Mouse (Mus musculus) adrenal gland, adult 2 months (tissue): ENCODE results near the gene Tmem147. TPM values are rescaled to one million over a fixed set of nuclear protein-coding genes. Genes with fewer than 3 reads are reported as not detected.
"Not testable (repeated sequence)": the region's sequence is repeated elsewhere in the genome, so short reads cannot be mapped to it uniquely, and the experiment has no call there.

Experiments
- DNase-seq: peaks from one replicate; pipeline ENCODE4 v3.0.0; 2021
- long read RNA-seq: library from polyadenylated mRNA; stranded (forward); transcript quantifications from one replicate; pipeline ENCODE4 v2.0.0, GENCODE M21; 2021
- polyA plus RNA-seq: library from polyadenylated mRNA; depleted of rRNA; stranded (reverse); fragments of >200 nt; gene quantifications from 2 replicates; pipeline ENCODE4 v1.2.3, GENCODE M21; 2012; rRNA removed
- total RNA-seq, 2 experiments: library from RNA; stranded (reverse); gene quantifications; 2 replicates each; pipeline ENCODE4 v1.2.3; 2021

The Tmem147 gene
- total RNA-seq = 100 to 1,000 TPM; 193 to 234 TPM
- 333 and 341 TPM in 2 replicates for polyA plus RNA-seq
- long read RNA-seq, transcript Tmem147-201 (7 exons, 870 nt) = major isoform, 110 of 130 reads
- long read RNA-seq, partial matches to known transcripts = 8 of 130 reads
- long read RNA-seq, other reads (novel, unspliced or antisense) = 8 of 130 reads

DNA sequence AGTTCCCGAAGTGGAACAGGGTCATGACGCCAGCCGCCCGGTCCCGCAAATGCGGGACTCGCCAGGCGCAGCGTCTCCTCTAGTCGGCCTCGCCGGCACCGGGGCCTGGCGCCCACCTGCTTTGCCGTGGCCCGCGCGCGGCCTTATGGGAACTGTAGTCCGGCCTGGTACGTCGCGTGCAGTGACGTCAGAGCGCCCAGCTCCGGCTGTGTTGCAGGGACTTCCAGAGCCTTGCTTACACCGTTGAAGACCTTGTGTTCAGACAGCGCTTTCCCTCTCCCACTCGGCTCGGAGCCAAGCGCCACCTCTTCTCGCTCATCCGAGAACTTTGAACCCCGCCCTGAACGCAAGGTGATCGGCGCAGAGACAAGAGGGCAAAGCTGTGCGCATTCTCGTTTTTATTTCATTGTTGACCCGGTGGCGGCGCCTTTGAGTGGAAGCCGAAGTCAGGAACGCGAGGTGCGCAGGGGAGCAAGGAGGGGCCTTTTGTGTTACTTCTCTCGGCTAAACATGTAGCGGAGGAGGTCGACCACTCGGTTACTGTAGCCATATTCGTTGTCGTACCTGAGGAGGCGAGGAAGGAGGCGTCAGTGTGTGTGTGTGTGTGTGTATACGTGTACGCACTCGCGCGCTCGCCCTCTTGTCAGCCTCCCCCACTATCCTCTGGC, at the start of gene Tmem147:
TSS of gene Tmem147 (minus strand) at position 145 of the 668 bp plus-strand sequence.
- DNase-seq = peak; percentile 98

DNA sequence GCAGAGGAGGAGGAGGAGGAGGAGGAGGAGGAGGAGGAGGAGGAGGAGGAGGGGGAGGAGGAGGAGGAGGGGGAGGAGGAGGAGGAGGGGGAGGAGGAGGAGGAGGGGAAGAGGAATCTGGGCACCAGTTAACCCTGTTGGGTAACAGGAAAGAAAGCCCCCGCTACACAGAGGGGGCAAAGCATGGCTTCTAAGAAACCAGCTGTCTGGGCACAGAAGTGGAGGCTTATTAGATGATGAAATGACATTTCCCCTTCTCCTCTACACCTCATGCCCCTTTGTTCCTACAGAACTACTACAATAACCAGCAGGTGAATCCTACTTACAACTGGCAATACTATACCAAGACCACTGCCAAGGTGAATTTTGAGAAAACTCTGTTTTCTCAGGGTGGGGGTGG, 48.6 kb upstream of the Tmem147 start:
- no peak for DNase-seq

DNA sequence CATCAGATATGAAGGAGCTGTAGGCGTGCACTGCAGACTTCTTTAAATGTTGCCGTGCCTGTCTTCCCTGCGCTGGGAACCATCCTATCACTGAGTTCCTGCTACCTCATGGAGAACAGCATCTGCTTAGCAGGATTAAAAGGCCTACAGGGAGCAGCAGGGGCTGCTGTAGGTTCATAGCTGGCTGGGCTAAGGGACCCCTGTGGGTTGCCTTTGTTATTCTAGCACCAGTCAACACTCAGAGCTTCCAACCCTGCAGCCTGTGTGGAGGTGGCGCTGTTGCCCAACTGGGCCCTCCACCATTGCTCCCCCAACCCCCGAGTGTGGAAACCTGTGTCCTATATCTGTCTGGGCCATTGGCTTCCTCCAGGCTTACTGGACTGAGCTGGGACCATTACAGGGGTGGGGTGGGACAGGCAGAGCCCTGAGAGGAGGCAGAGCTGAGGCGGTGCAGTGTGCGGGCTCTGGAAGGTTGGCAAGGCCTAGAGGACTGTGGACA, 47.8 kb upstream of the Tmem147 start:
- no peak for DNase-seq

DNA sequence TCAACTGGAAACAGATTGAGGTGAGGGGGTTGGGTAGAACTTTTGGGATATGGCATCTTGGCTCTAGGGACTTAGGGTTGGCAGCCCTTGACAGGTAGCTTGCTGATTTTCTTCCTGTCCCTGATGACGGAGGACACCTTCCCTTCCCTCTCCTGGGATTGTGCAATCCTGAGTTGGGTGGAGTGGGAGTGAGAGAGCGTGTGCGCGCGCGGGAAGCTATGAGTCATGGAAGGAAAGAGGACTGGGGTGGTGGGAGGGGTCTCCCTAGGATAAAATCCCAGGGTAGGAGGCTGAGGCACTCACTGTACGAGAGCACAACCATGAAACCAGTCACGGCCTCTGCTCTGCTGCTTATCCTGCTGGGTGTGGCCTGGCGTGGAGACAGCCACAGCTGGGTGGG, 46.8 kb upstream of the Tmem147 start:
- no peak for DNase-seq

DNA sequence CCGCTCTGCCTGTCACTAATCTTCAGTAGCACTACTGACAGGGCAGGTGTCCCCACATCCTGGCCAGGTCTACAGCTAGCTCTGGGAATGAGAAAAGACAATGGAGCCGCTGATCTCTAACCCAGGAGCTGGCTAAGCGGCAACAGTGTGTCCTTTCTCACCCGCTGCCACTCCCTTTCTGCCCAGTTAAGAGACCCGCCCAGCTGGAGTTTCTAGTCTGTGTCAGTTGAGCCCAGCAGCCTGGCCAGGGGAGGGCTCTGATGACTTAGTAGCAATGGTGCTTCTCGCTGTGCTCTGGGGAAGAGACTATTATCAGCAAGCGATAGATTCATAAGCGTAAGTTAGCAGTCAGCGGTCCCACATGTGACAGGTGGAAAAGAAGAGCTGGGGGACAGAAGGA, 39.9 kb upstream of the Tmem147 start:
- no peak for DNase-seq

DNA sequence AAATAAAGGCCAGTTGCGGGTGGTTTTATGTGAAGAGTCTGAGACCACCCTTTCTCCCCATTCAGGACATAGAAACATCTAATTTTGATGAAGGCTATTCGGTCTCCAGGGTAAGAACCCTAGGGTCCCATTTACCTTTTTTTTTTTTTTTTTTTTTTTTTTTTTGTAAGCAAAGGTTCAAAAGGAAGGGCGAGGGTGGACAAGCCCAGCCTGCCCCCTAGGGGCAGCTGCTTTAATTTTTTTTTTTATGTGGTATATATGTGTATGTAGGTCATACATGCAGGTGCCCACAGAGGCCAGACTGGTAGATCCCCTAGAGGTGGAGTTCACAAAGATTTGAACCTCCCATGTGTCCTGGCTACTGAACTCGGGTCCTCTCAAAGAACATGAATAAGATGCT, 37.1 kb upstream of the Tmem147 start:
- no peak for DNase-seq

DNA sequence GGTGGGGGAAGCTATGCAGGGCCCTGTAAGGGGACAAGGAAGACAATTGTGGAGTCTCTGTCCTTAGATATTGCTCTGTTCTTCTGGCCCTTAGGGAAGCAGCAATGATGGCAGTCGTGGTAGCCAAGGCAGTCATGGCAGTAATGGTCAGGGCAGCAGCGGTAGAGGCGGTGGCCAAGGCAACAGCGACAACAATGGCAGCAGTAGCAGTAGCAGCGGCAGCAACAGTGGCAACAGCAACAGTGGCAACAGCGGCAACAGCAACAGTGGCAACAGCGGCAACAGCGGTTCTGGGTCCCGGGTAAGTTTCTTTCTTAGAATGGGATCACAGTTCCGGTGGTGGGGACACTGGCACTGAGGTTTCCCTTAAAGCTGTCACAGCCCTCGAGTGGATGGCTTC, 35.8 kb upstream of the Tmem147 start:
- DNase-seq = no peak

DNA sequence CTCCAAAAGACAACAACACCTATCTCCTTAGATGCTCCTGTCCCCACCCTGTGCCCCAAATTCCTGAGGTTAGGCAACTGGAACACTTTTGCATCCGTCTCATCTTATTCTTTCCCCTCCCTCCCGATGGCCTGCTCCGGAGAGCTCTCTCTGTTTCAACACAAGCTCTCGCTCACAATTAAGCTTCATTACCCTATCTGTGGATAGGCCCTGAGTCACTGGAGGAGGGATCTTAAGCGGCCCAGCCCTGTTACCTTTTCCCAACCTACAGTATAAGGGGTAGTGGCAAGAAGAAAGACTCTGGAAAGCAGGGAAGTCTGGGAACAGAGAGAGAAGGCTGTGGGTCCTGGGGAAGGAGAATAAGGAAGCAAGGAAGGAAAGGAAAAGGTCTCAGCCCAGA, 34.1 kb upstream of the Tmem147 start, which contains the start of gene Dmkn:
TSS of gene Dmkn (plus strand) at position 301 of the 400 bp plus-strand sequence.
- DNase-seq = no peak

DNA sequence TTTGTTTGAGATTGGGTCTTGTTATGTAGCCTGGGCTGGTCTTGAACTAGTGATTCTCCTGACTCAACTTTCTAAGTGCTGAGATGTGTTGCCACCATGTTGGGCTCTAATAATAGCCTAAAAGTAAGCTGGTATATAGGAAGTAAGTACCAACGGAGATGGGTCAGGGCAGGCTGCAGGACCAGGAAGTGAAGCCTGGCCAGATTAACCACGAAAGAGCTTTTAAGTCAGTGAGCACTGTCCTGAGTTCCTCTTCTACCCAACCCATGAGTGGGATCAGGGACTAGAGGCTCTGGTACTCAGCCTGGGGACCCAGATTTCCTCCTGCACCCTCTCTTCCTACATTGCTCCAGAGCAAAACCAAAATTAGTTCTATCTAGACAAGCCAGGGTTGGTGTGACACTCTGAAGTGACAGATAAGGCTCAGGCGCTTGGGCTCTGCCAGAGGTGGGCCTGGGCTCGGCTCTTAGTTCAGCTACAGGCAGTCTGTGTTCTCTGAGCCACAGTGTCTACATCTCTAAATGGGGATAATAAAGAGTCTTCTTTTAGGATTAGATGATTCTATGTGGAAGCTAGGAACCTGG, 32.5 kb upstream of the Tmem147 start:
- DNase-seq = no peak

DNA sequence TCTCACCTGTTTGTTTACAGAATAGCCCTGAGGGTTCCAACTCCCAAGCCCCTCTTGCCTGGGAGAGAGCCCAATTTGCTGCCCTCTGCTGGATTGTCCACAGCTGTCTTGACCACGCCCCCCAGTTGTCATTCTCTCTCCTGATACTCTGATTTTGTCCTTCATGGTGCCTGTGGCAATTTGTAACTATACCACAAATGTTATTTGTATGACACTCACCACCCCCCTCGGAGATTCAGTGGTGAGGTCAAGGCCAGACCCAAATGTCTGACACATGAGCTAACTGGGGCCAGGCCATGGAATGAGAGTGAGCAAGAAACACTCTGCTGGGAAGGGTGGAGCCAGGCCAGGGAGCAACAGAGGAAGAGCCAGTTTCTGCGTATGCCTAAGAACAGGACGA, 29.5 kb upstream of the Tmem147 start:
- peak; percentile 89 for DNase-seq

DNA sequence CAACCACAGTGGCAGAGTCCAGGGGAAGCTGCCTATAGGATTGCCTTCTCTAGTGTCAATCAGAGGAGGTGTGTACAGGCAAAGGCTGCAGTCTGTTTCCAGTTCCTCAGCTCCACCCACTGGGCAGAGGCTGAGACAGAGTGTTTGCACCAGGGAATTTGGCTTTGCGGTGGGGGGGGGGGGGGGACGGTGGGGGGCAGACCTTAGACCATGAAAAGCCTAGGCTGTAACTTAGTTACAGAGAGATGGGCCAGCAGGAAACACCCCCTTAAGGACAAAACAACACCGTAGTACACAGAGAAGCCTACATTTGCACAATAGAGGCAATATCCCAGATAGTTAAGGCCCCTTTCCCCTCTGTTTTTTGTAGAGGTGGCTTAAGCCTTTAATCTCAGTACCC, 27.7 kb upstream of the Tmem147 start:
- DNase-seq = no peak

DNA sequence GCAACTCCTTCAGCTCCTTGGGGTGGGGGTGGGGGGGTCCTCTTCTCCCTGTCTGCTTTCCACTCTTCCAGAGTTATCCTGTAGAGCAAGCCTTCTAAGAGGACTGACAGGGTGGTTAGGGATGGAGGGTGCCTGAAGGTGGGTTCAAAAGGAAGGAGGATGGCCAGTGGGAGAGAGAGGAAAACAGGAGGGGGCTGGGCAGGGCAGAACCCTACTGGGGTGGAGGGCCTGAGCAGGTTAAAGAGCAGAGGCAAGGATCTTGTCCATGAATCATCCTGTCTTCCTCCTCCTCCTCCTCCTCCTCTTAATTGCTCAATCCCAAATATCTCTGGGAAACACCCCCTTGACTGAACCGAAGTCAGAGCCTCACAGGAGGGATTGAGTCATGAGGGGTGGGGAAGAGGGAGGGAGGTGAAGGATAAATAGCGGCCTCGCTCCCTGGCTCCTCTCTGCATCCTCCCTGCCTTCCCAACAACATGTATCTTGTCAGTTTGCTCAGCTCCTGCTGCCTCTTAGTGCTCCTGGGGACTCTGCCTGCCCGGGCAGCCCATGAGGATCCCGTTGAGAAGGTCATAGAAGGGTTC, 21.8 kb upstream of the Tmem147 start, which contains the start of gene Sbsn:
TSS of gene Sbsn (plus strand) at position 386 of the 584 bp plus-strand sequence.
- DNase-seq = peak; percentile 86

DNA sequence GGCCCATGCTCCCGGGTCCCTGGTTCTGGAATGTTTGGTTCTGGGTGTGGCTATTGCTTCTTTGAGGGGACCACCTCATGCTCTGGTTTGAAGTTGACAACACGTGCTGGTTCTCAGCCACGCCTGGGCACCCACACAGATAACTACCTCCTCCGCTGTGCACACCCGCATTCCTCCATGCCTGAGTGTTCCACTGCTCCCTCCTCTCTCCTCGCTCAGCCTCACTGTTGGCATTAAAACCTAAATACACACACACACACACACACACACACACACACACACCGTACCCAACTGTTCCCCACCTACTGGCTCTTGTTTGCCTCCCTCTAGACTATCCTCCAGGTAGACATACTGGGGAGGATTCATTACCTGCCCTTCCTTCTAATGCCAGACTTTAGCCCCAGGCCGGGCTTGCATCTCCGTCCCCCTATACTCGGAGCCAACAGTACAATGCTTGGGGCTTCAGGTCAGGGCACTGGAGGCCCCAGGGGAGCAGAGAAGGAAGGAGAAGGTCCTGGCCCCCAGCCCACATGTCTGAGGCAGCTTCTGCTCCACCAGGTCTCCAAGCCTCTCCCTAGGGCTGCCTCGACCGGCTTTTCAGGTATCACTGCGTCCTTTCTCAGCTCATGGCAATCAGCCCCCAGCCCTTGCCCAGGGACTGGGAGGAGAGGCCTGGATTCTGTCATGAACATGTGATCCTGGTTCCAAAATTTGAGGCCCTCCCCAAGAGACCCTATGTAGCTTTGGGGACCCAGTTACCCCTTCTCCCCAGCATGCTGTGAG, 20.7 kb upstream of the Tmem147 start:
- no peak for DNase-seq

DNA sequence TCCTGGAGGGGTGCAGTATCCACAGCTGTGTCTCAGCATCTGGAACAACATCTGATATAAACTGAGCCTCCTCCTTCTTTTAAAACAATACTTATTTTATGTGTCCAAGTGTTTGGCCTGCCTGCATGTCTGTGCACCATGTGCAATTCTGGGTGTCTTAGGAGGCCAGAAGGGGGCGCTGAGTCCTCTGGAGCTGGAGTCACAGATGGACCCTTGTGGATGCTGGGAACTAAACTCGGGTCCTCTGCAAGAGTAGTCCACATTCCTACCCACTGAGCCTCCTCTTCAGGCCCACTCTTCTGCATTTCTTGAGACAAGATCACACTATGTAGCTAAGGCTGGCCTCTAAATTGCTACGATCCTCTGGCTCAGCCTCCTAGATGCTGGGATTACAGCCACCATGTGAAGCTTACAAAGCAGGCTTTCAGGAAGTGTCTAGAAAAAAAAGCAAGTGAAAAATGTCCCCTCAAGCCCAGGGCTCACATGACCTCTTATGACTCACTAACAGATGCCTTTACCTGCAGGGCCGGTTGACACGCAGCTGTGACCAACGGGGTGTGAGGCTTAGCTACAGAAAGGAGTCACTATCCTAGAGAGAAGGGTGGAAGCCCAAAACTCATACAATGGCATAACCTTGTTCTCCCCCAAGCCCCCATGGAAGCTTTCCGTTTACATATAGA, 18.3 kb upstream of the Tmem147 start:
- no peak for DNase-seq

DNA sequence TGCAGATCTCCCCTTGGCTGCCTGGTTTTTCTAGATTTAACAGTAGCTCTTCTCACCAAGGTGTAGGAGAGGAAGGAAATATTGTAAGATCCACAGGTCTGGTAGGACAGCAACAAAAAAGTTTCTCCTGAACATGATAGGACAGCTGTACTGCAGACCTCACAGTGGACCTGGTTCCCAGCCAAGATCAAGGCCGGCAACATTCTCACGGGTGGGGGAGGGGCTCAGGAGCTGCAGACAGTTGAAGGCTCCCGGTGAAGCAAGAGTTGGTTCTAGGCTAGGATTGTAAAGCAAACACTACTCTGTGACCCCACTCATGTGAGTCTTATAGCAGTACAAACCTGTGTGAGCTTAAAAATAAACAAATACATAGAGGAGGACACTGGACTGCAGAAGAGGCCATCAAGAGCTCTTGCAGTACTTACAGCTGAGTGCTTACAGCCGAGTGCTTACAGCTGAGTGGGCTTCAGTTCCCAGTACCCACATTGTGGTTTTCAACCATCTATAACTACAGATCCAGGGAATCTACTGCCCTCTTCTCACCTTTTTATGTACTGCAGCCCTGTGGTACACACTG, 14.8 kb upstream of the Tmem147 start:
- DNase-seq = peak; percentile 70

DNA sequence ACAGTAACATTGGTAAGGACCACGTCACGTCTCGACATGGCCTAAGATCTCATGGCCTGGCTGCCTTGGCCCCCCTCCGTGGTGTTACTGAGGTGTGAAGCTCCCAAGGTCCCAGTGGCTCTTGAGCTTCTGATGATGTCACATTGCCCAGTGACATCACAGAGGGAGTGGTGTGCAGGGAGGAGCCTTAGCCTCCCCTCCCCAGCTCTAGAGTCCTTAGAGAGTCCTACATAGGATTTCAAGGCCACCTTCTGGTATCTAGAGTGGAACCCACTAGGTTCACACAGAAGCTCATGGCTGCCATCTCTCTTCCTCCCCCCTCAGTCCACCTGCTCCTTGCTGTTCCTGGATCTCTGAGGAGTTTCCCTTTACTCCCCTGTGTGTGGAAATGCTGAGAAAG, 14.3 kb upstream of the Tmem147 start, which contains the start of gene Gapdhs:
TSS of gene Gapdhs (minus strand) at position 65 of the 400 bp plus-strand sequence.
- DNase-seq = not testable (repeated sequence)

DNA sequence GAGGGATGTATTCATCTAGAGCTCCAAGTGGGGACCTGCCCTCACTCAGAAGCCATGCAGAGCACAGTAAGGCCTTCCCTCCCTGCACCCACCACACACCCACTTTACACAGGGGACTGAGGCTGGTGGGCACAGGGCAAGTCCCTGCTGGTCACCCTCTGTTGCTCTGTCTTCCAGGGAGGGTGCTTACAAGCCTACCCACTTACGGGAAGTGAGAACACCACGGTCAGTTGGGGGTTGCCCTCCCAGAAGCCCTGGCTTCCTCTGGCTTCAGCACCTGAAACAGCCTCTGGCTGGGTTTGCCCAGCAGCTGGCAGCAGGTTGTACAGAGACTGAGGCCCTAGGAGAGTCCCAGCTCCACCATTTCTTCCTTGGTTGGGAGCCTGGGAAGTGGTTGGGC, 13.2 kb upstream of the Tmem147 start:
- not testable (repeated sequence) for DNase-seq

DNA sequence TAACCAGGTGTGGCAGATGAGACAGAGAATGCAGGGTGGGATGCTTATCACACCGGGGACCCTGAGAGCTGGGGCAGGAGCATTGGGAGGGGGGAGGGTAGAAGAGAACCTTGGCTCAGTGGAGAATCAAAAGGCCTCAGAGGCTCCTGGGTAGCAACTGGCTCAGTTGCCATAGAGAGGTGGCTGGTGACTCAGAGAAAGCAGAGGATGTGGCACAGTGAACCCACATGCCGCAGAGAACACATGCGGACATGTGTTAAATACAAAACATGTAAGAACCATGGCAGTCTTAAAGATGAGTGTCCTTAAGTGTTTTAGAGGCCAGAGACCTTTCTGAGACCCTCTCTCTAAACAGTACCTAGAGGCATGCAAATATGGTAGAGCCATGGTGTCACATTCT, 6.9 kb upstream of the Tmem147 start:
- DNase-seq = no peak

DNA sequence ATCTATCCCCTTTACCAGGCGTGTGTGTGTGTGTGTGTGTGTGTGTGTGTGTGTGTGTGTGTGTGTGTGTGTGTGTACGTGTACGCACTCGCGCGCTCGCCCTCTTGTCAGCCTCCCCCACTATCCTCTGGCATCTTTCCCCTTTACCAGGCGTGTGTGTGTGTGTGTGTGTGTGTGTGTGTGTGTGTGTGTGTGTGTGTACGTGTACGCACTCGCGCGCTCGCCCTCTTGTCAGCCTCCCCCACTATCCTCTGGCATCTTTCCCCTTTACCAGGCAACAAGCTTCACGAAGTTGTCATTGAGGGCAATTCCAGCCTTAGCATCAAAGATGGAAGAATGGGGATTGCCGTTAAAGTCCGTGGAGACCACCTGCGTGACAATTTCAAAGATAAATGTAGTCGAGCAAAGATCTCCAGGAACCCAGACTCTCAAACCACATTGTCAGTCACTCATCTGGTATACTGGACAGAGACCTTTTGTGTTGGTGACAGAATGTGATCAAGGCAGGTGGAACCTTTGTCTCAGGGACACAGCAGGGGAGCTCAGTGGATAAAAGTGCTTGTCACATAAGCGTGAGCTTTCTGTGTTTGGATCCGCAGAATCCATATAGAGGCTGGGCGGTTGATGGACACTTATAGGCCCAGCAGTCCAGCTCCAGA, 853 bp upstream of the Tmem147 start:
- not testable (repeated sequence) for DNase-seq

DNA sequence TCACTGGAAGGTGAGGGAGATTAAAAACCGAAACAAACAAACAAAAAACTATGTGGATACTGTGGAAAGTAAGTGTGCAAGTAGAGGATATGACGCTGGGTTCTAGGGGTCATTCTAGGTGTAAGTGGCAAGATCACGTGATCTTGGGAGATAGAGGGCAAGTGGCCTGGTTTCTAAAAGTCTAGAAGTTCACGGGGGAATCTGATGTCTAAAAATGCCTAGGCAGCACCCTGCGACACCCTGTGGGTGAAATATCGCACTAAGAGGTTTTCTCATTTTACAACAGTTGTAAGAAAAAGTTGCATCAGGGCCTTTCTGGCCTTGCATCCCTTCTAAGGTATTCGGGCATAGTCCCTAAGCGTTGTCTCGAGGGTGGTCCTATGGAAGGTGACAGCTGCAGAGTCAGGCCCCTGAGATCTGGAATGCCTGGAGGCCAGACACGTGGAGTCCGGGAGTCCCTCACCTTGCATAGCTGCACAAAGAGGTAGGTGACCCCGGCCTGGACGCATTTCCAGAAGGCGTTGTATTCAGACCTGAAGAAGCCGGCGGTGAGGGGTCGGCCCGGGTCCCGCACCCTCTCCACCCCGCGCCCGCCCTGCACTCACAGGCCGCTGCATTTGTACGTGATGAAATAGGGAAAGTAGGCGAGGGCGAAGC, 473 bp downstream of the Tmem147 start:
- DNase-seq = no peak
